Mouse (Mus musculus) embryonic facial prominence, embryonic 11.5 days (tissue): ENCODE data around the gene Pcbp2. TPM values are rescaled to one million over a fixed set of nuclear protein-coding genes. Genes with fewer than 3 reads are reported as not detected.

Source experiments
- ATAC-seq: fragments of 200-750 bp; cut with Nextera tagmentation; replicated peaks from 2 replicates; pipeline ENCODE4 v1.8.0; 2017; ENCODE audit warnings: low read depth; ENCODE audit not compliant: insufficient number of reproducible peaks, low FRiP score, low TSS enrichment
- DNase-seq: peaks from one replicate; pipeline ENCODE4 v3.0.0-alpha.2; 2015; ENCODE audit warnings: low spot score
- H3K27ac ChIP-seq: fragments of 300-500 bp; sonication (generic); replicated peaks from 2 replicates; pipeline ENCODE4 v1.5.1; 2014; ENCODE audit warnings: mild to moderate bottlenecking, low read depth, low read length, control low read depth
- H3K27me3 ChIP-seq: fragments of 300-500 bp; sonication (generic); 2 replicates; pipeline ENCODE4 v1.6.1; 2014; ENCODE audit warnings: mild to moderate bottlenecking, low read length, moderate library complexity, mixed read lengths; ENCODE audit not compliant: control insufficient read depth, insufficient read depth
- H3K36me3 ChIP-seq: fragments of 300-500 bp; sonication (generic); replicated peaks from 2 replicates; pipeline ENCODE4 v1.6.1; 2014; ENCODE audit warnings: low read depth, mild to moderate bottlenecking, low read length, moderate library complexity, mixed read lengths; ENCODE audit not compliant: control insufficient read depth, insufficient read depth
- H3K4me1 ChIP-seq: fragments of 300-500 bp; sonication (generic); 2 replicates; pipeline ENCODE4 v1.6.1; 2014; ENCODE audit warnings: low read length, mixed read lengths; ENCODE audit not compliant: control insufficient read depth, insufficient read depth
- H3K4me2 ChIP-seq: fragments of 300-500 bp; sonication (generic); 2 replicates; pipeline ENCODE4 v1.6.1; 2014; ENCODE audit warnings: low read depth, mild to moderate bottlenecking, control low read depth, low read length, moderate library complexity
- H3K4me3 ChIP-seq: fragments of 300-500 bp; sonication (generic); 2 replicates; pipeline ENCODE4 v1.5.1; 2014; ENCODE audit warnings: low read depth, low read length, control low read depth
- H3K9ac ChIP-seq: fragments of 300-500 bp; sonication (generic); replicated peaks from 2 replicates; pipeline ENCODE4 v1.6.1; 2014; ENCODE audit warnings: mild to moderate bottlenecking, control low read depth, low read length
- H3K9me3 ChIP-seq: fragments of 300-500 bp; sonication (generic); replicated peaks from 2 replicates; pipeline ENCODE4 v1.6.1; 2016; ENCODE audit warnings: mild to moderate bottlenecking, low read length, inconsistent platforms, mixed read lengths; ENCODE audit not compliant: control insufficient read depth
- WGBS: fragments of 180-500 bp; shearing (Covaris S2); extraction: QIAGEN DNeasy Blood & Tissue Kit; methylation state at CpG from one replicate; pipeline ENCODE4 v1.1.7; 2014; 5-methylcytosine and 5-hydroxymethylcytosine counted together
- polyA plus RNA-seq: library from polyadenylated mRNA; unstranded; fragments of >200 nt; fragmentation: Nextera tagmentation; extraction: Ambion mirVana; gene quantifications from 2 replicates; pipeline ENCODE4 v1.2.1, GENCODE M21; 2014

Pcbp2 gene
- polyA plus RNA-seq, result 288 and 290 TPM in 2 replicates

DNA sequence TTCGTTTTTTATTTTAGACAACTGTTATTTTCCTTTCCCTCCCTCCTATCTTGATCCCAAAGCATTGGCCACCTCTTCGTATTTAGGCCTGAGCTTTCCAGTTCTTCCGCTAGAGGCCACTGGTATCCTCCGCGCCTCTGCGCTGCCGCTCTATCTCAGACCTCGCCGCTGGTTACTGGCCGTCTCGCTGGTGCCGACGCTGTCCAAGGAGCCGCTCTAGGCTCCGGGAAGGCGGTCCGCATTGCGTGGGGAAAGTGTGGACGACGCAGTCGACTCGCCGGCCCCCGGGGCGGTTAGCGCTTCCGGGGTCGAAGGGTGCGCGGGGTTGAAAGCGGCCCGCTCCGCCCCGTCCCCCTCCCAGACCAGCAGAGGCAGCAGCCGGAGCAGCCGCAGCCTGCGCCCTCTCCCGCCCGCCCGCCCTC lies at the start of gene Pcbp2:
Gene Pcbp2 (plus strand): TSS at position 357 of the 422 bp plus-strand sequence.
- Histone ChIP-seq H3K9me3 (no peaks in the 10 kb centered on the region), H3K4me2 (peak within 1 kb of the TSS; percentile 51), H3K4me1 (no peaks in the 10 kb centered on the region), H3K4me3 (peak within 1 kb of the TSS; percentile 82), H3K27ac (peak within 1 kb of the TSS; percentile 97), H3K27me3 (no peaks in the 10 kb centered on the region), H3K9ac (peak within 1 kb of the TSS; percentile 98), H3K36me3 (no peaks in the 10 kb centered on the region)
- DNase-seq, result peak; percentile 99
- peak; percentile 99 for ATAC-seq
- WGBS, result 1% methylated on average over 34 of the region's 40 CpGs

DNA sequence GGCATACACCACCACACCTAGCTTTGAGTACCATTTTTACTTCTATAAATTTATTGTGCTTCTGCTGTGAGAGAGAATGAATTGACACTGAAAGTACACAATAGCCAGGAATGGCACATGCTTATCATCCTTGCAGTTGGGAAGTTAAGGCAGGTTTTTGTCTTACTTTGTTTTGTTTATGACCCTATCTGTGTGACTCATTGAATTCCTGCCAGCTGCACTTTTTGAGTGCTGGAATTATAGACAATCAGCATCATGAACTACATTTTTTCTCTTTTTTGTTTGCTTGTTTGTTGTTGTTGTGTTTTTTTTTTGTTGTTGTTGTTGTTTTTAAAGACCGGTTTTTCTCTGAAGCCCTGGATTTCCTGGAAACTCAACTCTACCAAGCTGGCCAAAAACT lies 49.4 kb upstream of the Pcbp2 start:
- Histone ChIP-seq H3K4me3 (no peak overlapping the region), H3K36me3 (no peaks in the 10 kb centered on the region; the same call in 1 of the 2 replicates), H3K4me1 (no peaks in the 10 kb centered on the region), H3K27me3 (no peaks in the 10 kb centered on the region), H3K27ac (no peak overlapping the region), H3K9ac (no peak overlapping the region), H3K4me2 (no peak overlapping the region), H3K9me3 (no peaks in the 10 kb centered on the region)
- 48% methylated on average over 1 of the region's 1 CpGs for WGBS
- no peak for DNase-seq
- no peak for ATAC-seq

DNA sequence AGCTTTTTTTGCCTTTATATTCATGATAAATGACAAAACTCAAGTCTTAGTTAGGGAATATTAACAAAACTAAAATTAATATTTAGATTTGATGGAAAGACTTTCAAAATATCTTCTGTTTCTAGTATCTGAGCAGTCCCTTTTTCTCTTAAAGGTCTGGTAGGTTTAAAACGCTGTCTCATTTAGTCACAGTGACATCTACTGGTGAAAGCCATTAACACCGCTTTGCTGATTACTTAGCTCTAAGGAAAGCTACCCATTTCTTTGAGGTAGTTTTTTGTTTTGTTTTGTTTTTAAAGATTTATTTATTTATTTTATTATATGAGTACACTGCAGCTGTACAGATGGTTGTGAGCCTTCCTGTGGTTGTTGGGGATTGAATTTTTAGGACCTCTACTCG lies 48.9 kb upstream of the Pcbp2 start:
- ATAC-seq (no peak), DNase-seq (peak; percentile 80)
- H3K27ac ChIP-seq, result no peak overlapping the region
- no peaks in the 10 kb centered on the region for H3K4me1 ChIP-seq
- H3K36me3 ChIP-seq, result no peaks in the 10 kb centered on the region; the same call in 1 of the 2 replicates
- no peak overlapping the region for H3K9ac ChIP-seq
- no peaks in the 10 kb centered on the region for H3K9me3 ChIP-seq
- no peaks in the 10 kb centered on the region for H3K27me3 ChIP-seq
- H3K4me2 ChIP-seq, result no peak overlapping the region
- 58% methylated on average over 3 of the region's 3 CpGs for WGBS
- no peak overlapping the region for H3K4me3 ChIP-seq

DNA sequence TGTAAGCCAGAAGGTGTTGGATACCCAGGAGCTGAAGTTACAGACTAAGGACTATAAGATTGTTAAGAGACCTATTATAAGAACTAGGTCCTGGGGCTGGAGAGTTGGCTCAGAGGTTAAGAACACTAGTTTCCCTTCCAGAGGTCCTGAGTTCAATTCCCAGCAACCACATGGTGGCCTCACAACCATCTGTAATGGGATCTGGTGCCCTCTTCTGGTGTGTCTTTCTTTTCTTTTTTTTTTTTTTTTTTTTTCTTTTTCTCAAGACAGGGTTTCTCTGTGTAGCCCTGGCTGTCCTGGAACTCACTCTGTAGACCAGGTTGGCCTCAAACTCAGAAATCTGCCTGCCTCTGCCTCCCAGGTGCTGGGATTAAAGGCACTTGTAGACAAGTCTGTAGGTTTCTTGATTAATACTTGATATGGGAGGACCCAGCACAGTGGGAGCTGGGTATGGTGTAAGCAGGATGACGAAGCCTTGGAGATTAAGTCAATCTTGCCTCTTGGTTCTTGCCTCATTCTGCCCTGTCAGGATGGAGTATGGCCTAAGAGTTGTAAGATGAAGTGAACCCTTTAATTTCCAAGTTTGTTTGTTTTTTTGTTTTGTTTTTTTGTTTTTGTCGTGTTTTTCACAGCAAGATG lies 46.6 kb upstream of the Pcbp2 start:
- Histone ChIP-seq H3K4me1 (no peaks in the 10 kb centered on the region), H3K4me3 (no peak overlapping the region), H3K36me3 (peaks cover 5% of the 10 kb centered on the region), H3K27ac (no peak overlapping the region), H3K9me3 (no peaks in the 10 kb centered on the region), H3K27me3 (no peaks in the 10 kb centered on the region), H3K4me2 (no peak overlapping the region), H3K9ac (no peak overlapping the region)
- WGBS, result 93% methylated on average over 2 of the region's 2 CpGs
- DNase-seq, result no peak
- no peak for ATAC-seq

DNA sequence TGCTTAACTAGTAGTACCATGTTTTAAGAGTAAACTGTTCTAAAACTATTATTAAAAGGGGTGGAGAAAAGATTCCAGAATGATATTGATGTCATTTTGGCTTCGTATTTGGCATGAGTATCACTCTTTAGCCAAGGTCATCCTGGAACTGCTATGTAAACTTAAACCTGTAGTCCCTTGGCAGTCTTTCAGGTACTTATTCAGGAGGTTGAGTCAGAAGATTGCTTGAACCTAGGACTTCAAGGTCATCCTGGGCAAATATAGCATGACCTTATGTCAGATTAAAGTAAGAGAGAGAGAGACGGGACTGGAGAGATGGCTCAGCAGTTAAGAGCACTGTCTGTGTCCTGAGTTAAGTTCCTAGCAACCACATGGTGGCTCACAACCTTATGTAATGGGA lies 45.7 kb upstream of the Pcbp2 start:
- Histone ChIP-seq H3K9ac (no peak overlapping the region), H3K4me3 (no peak overlapping the region), H3K9me3 (no peaks in the 10 kb centered on the region), H3K27ac (no peak overlapping the region), H3K27me3 (no peaks in the 10 kb centered on the region), H3K4me1 (no peaks in the 10 kb centered on the region), H3K4me2 (no peak overlapping the region), H3K36me3 (peaks cover 5% of the 10 kb centered on the region)
- no peak for ATAC-seq
- 90% methylated on average over 2 of the region's 2 CpGs for WGBS
- DNase-seq, result no peak

DNA sequence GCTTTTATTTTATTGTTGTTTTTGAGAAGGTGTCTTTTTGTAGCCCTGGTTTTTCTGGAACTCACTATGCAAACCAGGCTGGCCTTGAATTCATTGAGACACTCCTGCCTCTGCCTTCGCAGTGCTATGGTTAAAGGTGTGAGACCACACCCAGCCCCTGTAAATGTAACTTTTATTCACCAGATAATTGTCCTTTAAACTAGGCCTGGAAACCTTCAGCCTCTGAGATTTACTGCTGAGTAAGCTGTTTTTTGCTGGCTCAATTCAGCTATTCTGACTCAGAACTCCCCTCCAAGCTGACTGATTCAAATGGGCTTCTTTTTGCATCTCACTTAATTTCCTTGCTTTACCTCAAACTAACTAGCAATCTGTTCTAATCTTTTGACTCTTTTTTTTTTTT lies 43.4 kb upstream of the Pcbp2 start:
- peaks cover 12% of the 10 kb centered on the region for H3K36me3 ChIP-seq
- 100% methylated on average over 1 of the region's 1 CpGs for WGBS
- DNase-seq, result no peak

DNA sequence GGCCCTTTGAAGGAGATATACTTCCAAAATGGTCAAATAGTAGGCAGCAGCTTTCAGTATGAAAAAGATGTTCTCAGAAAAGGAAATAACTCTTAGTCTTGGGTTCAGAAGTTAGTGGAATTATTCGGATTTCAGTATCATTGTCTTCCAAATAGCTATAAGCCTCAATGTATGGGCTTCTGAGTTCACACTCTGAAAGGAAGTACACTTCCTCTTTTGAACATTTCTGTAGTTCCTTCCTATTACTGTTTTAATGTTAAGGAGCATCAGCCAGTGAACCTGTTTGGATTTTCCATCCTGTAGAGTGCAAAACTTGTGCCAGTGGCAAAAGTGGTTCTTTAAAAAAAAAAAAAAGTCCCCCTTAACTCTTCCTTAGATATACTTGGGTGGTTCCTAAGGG lies 38.3 kb upstream of the Pcbp2 start:
- no peaks in the 10 kb centered on the region for H3K27me3 ChIP-seq
- H3K4me2 ChIP-seq, result no peak overlapping the region
- WGBS, result 83% methylated on average over 1 of the region's 1 CpGs
- H3K4me1 ChIP-seq, result no peaks in the 10 kb centered on the region
- no peak overlapping the region for H3K9ac ChIP-seq
- no peak overlapping the region for H3K4me3 ChIP-seq
- no peaks in the 10 kb centered on the region for H3K9me3 ChIP-seq
- no peak overlapping the region for H3K27ac ChIP-seq
- ATAC-seq (no peak), DNase-seq (no peak)
- H3K36me3 ChIP-seq, result peaks cover 8% of the 10 kb centered on the region

More for the DNA sequence above, 43.4 kb upstream of the Pcbp2 start:
- no peak overlapping the region for H3K4me2 ChIP-seq
- no peaks in the 10 kb centered on the region for H3K27me3 ChIP-seq
- no peak overlapping the region for H3K27ac ChIP-seq
- no peaks in the 10 kb centered on the region for H3K4me1 ChIP-seq
- ATAC-seq, result no peak
- no peak overlapping the region for H3K9ac ChIP-seq
- H3K4me3 ChIP-seq, result no peak overlapping the region
- no peaks in the 10 kb centered on the region for H3K9me3 ChIP-seq

DNA sequence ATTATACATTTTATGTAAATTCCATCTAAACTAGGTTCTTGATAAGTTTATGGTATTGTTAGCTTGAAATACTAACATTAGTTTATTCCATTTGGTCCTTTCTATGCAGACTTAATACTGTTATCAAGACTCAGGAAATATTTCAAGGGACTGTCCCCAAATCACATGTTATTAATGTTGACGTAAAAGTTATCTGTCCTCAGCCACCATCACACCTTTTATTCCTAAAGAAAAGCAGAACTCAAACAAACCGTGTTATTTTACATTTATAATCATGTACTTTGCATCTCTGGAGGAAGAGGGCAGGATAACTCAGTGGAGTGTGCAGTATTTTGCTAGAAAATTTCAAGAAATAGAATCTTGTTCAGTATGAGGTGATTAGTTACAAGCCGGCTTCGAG lies 37.2 kb upstream of the Pcbp2 start:
- no peaks in the 10 kb centered on the region for H3K4me1 ChIP-seq
- H3K36me3 ChIP-seq, result peaks cover 6% of the 10 kb centered on the region
- no peak overlapping the region for H3K27ac ChIP-seq
- H3K9me3 ChIP-seq, result no peaks in the 10 kb centered on the region
- ATAC-seq (no peak), DNase-seq (no peak)
- WGBS, result 92% methylated on average over 4 of the region's 4 CpGs
- no peak overlapping the region for H3K9ac ChIP-seq
- no peak overlapping the region for H3K4me3 ChIP-seq
- no peaks in the 10 kb centered on the region for H3K27me3 ChIP-seq
- no peak overlapping the region for H3K4me2 ChIP-seq
